In the genomic region with DNA sequence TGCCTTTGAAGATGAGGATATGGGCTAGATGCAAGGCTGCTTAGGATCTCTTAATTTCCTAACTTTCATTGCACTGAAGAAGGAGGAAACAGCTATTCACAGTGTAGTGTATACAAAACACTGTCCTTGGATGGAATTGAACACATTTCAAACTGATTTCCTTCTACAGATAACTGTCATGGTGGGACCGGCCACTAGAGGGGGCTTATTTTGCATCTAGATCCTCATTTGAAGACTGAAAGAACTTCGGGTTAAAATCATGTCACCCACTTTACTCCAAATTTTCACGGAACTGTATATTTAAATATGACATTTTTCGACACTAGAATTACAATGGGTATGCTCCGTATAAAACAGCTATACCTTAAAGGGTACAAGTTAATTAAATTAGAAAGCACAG, we compare ENCODE assay signal across 9 mouse cellular contexts. TPM values are rescaled to one million over a fixed set of nuclear protein-coding genes. Genes with fewer than 3 reads are reported as not detected.
DNase-seq lines count a peak whose midpoint lies in the region; ATAC-seq lines count a peak whose summit lies in the region.
"Had no signal": no experiment of that assay in that cellular context is flagged by ENCODE, and none has a peak within 500 bp of the region (broad histone marks: within the 10 kb centered on the region; RNA-seq: fewer than 3 reads in every experiment).

No protein-coding gene starts in this region.

- H3K27ac ChIP-seq in liver, embryonic 15.5 days (replicated peaks): no peak overlapping the region
- H3K27ac ChIP-seq: macrophage had no signal

- ATAC-seq in liver, embryonic 15.5 days (ENCODE audit: insufficient read depth): no peak

- H3K4me2 ChIP-seq in liver, embryonic 15.5 days: peak overlapping the region; percentile 48

- H3K9ac ChIP-seq in liver, embryonic 15.5 days: no peak overlapping the region

- no peaks in the 10 kb centered on the region for H3K36me3 ChIP-seq in liver, embryonic 15.5 days (replicated peaks)

- H3K9me3 ChIP-seq in liver, embryonic 15.5 days (replicated peaks): no peaks in the 10 kb centered on the region

- H3K4me3 ChIP-seq in liver, embryonic 15.5 days (replicated peaks): no peak overlapping the region

- peak; percentile 53 for DNase-seq in 416B (ENCODE audit: low read depth)
- peak; percentile 66 for DNase-seq in Muller cell, postnatal 12 days (ENCODE audit: inconsistent ontology term)
- peak; percentile 77 to 83 for DNase-seq in cerebellum, postnatal 14 days
- DNase-seq in heart, adult 8-10 months (ENCODE audit: low spot score): peak; percentile 73
- DNase-seq in kidney, postnatal 36 days: peak; percentile 74 to 90
- DNase-seq in ovary, postnatal 36 days (ENCODE audit: low spot score): peak; percentile 41
- DNase-seq in thymus, postnatal 25 days: peak; percentile 72

- WGBS in liver, embryonic 15.5 days (ENCODE audit: insufficient replicate concordance): 8% methylated on average over 5 of the region's 5 CpGs

- peaks cover 31% of the 10 kb centered on the region for H3K4me1 ChIP-seq in liver, embryonic 15.5 days (replicated peaks)

- peaks cover 7% of the 10 kb centered on the region for H3K27me3 ChIP-seq in liver, embryonic 15.5 days

RNA-seq across cellular contexts. Expression of a gene that starts 2.7 kb away (rescaled TPM):
- total RNA-seq in heart, adult 8-10 months (2022): 1 to 10 TPM; 4.8 to 5.5 (median 5.2) TPM
- polyA plus RNA-seq in liver, embryonic 15.5 days (2015; fragmentation: Nextera tagmentation; extraction: Ambion mirVana): 2.9 and 4.2 TPM in 2 replicates
